14 mouse cellular contexts compared by ENCODE assay signal in genomic region chr19:46141091-46141490, GRCm38 (mm10). TPM values are rescaled to one million over a fixed set of nuclear protein-coding genes. Genes with fewer than 3 reads are reported as not detected.
DNase-seq lines count a peak whose midpoint lies in the region; ATAC-seq and TF ChIP-seq lines count a peak whose summit lies in the region.
"Had no signal": no experiment of that assay in that cellular context is flagged by ENCODE, and none has a peak within 500 bp of the region (broad histone marks: within the 10 kb centered on the region; RNA-seq: fewer than 3 reads in every experiment).

No protein-coding gene starts in this region.

- no peak overlapping the region for H3K4me2 ChIP-seq in intestine, embryonic 15.5 days (replicated peaks)
- H3K4me2 ChIP-seq in intestine, embryonic 16.5 days (ENCODE audit: low read depth, low read length) = no peak overlapping the region
- H3K4me2 ChIP-seq in stomach, embryonic 14.5 days (replicated peaks; ENCODE audit: low read depth, low read length) = no peak overlapping the region
- no peak overlapping the region for H3K4me2 ChIP-seq in stomach, postnatal 0 days (replicated peaks; ENCODE audit: low read depth)
- 0 out of 2 replicates have a peak overlapping the region, but pooled peaks have one; percentile 15 for H3K4me2 ChIP-seq in hindbrain, embryonic 12.5 days (replicated peaks)

- no peak overlapping the region for H3K9ac ChIP-seq in intestine, embryonic 15.5 days
- no peak overlapping the region for H3K9ac ChIP-seq in intestine, embryonic 16.5 days (ENCODE audit: low read depth, low read length)
- no peak overlapping the region for H3K9ac ChIP-seq in stomach, embryonic 14.5 days (replicated peaks; ENCODE audit: low read depth, low read length)
- H3K9ac ChIP-seq in stomach, postnatal 0 days (ENCODE audit: low read length) = no peak overlapping the region
- H3K9ac ChIP-seq in hindbrain, embryonic 12.5 days = no peak overlapping the region

- no peak for TF ChIP-seq CTCF in stomach, postnatal 0 days (IDR thresholded peaks at IDR 0.05; ENCODE audit: low read depth)

- no peak for DNase-seq in stomach, postnatal 0 days (ENCODE audit: low spot score)
- DNase-seq in layer of hippocampus, adult 8-10 months (ENCODE audit: low spot score in 2 of 2) = no peak
- DNase-seq in layer of hippocampus, postnatal 14 days (ENCODE audit: low spot score in 2 of 2) = no peak
- DNase-seq: cerebellum, adult 9-10 months; right cerebral cortex, postnatal 25 days; thymus, postnatal 4 days had no signal

- no peak overlapping the region for H3K27ac ChIP-seq in intestine, embryonic 15.5 days
- H3K27ac ChIP-seq in intestine, embryonic 16.5 days (ENCODE audit: low read length) = no peak overlapping the region
- no peak overlapping the region for H3K27ac ChIP-seq in stomach, embryonic 14.5 days (ENCODE audit: low read length)
- no peak overlapping the region for H3K27ac ChIP-seq in stomach, postnatal 0 days (replicated peaks)
- H3K27ac ChIP-seq in hindbrain, embryonic 12.5 days = no peak overlapping the region
- H3K27ac ChIP-seq: left cerebral cortex, adult 2 months had no signal

- no peak for TF ChIP-seq EP300 in stomach, postnatal 0 days (optimal IDR thresholded peaks at IDR 0.05)

- no peak overlapping the region for H3K4me3 ChIP-seq in intestine, embryonic 15.5 days (replicated peaks)
- no peak overlapping the region for H3K4me3 ChIP-seq in intestine, embryonic 16.5 days (ENCODE audit: low read length)
- H3K4me3 ChIP-seq in stomach, embryonic 14.5 days (ENCODE audit: low read depth, low read length) = no peak overlapping the region
- no peak overlapping the region for H3K4me3 ChIP-seq in stomach, postnatal 0 days (ENCODE audit: low read depth, low read length)
- H3K4me3 ChIP-seq in hindbrain, embryonic 12.5 days = no peak overlapping the region
- H3K4me3 ChIP-seq: left cerebral cortex, adult 2 months; megakaryocyte, embryonic 14.5 days had no signal

- H3K36me3 ChIP-seq in intestine, embryonic 15.5 days = no peaks in the 10 kb centered on the region
- H3K36me3 ChIP-seq in intestine, embryonic 16.5 days (ENCODE audit: control insufficient read depth, insufficient read depth, low read length) = no peaks in the 10 kb centered on the region
- H3K36me3 ChIP-seq in stomach, embryonic 14.5 days (ENCODE audit: control insufficient read depth, insufficient read depth, low read length) = no peaks in the 10 kb centered on the region
- no peaks in the 10 kb centered on the region for H3K36me3 ChIP-seq in stomach, postnatal 0 days (ENCODE audit: control insufficient read depth, insufficient read depth, low read length)
- no peaks in the 10 kb centered on the region for H3K36me3 ChIP-seq in hindbrain, embryonic 12.5 days
- H3K36me3 ChIP-seq: G1E had no signal

- WGBS in intestine, embryonic 15.5 days = 24% methylated on average over 6 of the region's 6 CpGs
- 23% methylated on average over 6 of the region's 6 CpGs for WGBS in intestine, embryonic 16.5 days
- 22% methylated on average over 6 of the region's 6 CpGs for WGBS in stomach, embryonic 14.5 days
- 36% methylated on average over 6 of the region's 6 CpGs for WGBS in stomach, postnatal 0 days
- 11% methylated on average over 6 of the region's 6 CpGs for WGBS in hindbrain, embryonic 12.5 days

- ATAC-seq in intestine, embryonic 15.5 days = 0 out of 2 replicates have a peak, but pooled peaks have one; percentile 23
- ATAC-seq in intestine, embryonic 16.5 days = no peak
- ATAC-seq in stomach, embryonic 14.5 days (ENCODE audit: insufficient number of reproducible peaks, insufficient read depth, low FRiP score, low read depth) = 0 out of 2 replicates have a peak, but pooled peaks have one; percentile 25
- ATAC-seq in stomach, postnatal 0 days (ENCODE audit: low FRiP score, low TSS enrichment) = no peak
- peak; percentile 52 for ATAC-seq in hindbrain, embryonic 12.5 days (ENCODE audit: low FRiP score)

- H3K27me3 ChIP-seq in intestine, embryonic 15.5 days (replicated peaks) = peaks cover 61% of the 10 kb centered on the region
- peaks cover 51% of the 10 kb centered on the region for H3K27me3 ChIP-seq in intestine, embryonic 16.5 days (replicated peaks; ENCODE audit: control insufficient read depth, insufficient read depth, low read length)
- peaks cover 32% of the 10 kb centered on the region for H3K27me3 ChIP-seq in stomach, embryonic 14.5 days (ENCODE audit: control insufficient read depth, insufficient read depth, low read length)
- peaks cover 7% of the 10 kb centered on the region; the same call in 1 of the 2 replicates for H3K27me3 ChIP-seq in stomach, postnatal 0 days (ENCODE audit: control insufficient read depth, insufficient read depth, low read length)
- peaks cover 87% of the 10 kb centered on the region for H3K27me3 ChIP-seq in hindbrain, embryonic 12.5 days

- no peaks in the 10 kb centered on the region for H3K9me3 ChIP-seq in intestine, embryonic 15.5 days
- no peaks in the 10 kb centered on the region for H3K9me3 ChIP-seq in intestine, embryonic 16.5 days (ENCODE audit: control insufficient read depth, low read length)
- no peaks in the 10 kb centered on the region for H3K9me3 ChIP-seq in stomach, embryonic 14.5 days (ENCODE audit: control insufficient read depth, low read depth, low read length)
- no peaks in the 10 kb centered on the region for H3K9me3 ChIP-seq in stomach, postnatal 0 days (ENCODE audit: control insufficient read depth, low read length)
- no peaks in the 10 kb centered on the region for H3K9me3 ChIP-seq in hindbrain, embryonic 12.5 days (replicated peaks)
- H3K9me3 ChIP-seq: megakaryocyte, embryonic 14.5 days had no signal

- H3K4me1 ChIP-seq in intestine, embryonic 15.5 days (replicated peaks) = peaks cover 12% of the 10 kb centered on the region
- peaks cover 10% of the 10 kb centered on the region for H3K4me1 ChIP-seq in intestine, embryonic 16.5 days (ENCODE audit: control insufficient read depth, insufficient read depth, low read length)
- H3K4me1 ChIP-seq in stomach, embryonic 14.5 days (ENCODE audit: control insufficient read depth, insufficient read depth, low read length) = peaks cover 14% of the 10 kb centered on the region; the same call in 1 of the 2 replicates
- peaks cover 8% of the 10 kb centered on the region for H3K4me1 ChIP-seq in stomach, postnatal 0 days (replicated peaks; ENCODE audit: control insufficient read depth, insufficient read depth)
- H3K4me1 ChIP-seq in hindbrain, embryonic 12.5 days = peaks cover 22% of the 10 kb centered on the region

RNA-seq across cellular contexts. Expression of gene Pitx3, which starts 7.0 kb away (rescaled TPM):
- polyA plus RNA-seq in intestine, embryonic 15.5 days (2015; fragmentation: Nextera tagmentation; extraction: Ambion mirVana) = not detected in 2 replicates
- not detected in 2 replicates for polyA plus RNA-seq in intestine, embryonic 16.5 days (2015; fragmentation: Nextera tagmentation; extraction: Ambion mirVana)
- polyA plus RNA-seq in stomach, embryonic 14.5 days (2014; fragmentation: Nextera tagmentation; extraction: Ambion mirVana) = not detected in 2 replicates
- 0.13 and 0.22 TPM in 2 replicates for polyA plus RNA-seq in stomach, postnatal 0 days (2015; fragmentation: Nextera tagmentation; extraction: Ambion mirVana)
- 0.90 and 3.5 TPM in 2 replicates for polyA plus RNA-seq in hindbrain, embryonic 12.5 days (2016; fragmentation: Nextera tagmentation; extraction: Ambion mirVana)
- total RNA-seq in layer of hippocampus, adult 8-10 months (2022) = not detected
- not detected for total RNA-seq in layer of hippocampus, postnatal 14 days (2021)
- total RNA-seq: adrenal gland, adult 18-20 months; G1E; left cerebral cortex, adult 2 months had no signal
- polyA plus RNA-seq: G1E had no signal

RNA-seq across cellular contexts. Expression of gene Elovl3, which starts 9.4 kb away (rescaled TPM):
- not detected in 2 replicates for polyA plus RNA-seq in intestine, embryonic 15.5 days (2015; fragmentation: Nextera tagmentation; extraction: Ambion mirVana)
- polyA plus RNA-seq in intestine, embryonic 16.5 days (2015; fragmentation: Nextera tagmentation; extraction: Ambion mirVana) = not detected in 2 replicates
- not detected in 2 replicates for polyA plus RNA-seq in stomach, embryonic 14.5 days (2014; fragmentation: Nextera tagmentation; extraction: Ambion mirVana)
- polyA plus RNA-seq in stomach, postnatal 0 days (2015; fragmentation: Nextera tagmentation; extraction: Ambion mirVana) = 0.05 TPM in 1 of 2 replicates, not detected in the other
- polyA plus RNA-seq in hindbrain, embryonic 12.5 days (2016; fragmentation: Nextera tagmentation; extraction: Ambion mirVana) = 0.23 TPM in 1 of 2 replicates, not detected in the other
- not detected for total RNA-seq in layer of hippocampus, adult 8-10 months (2022)
- not detected for total RNA-seq in layer of hippocampus, postnatal 14 days (2021)
- total RNA-seq: G1E; left cerebral cortex, adult 2 months had no signal
- polyA plus RNA-seq: G1E had no signal

RNA-seq across cellular contexts. Expression of gene Gbf1, which starts 11.2 kb away (rescaled TPM):
- polyA plus RNA-seq in intestine, embryonic 15.5 days (2015; fragmentation: Nextera tagmentation; extraction: Ambion mirVana) = 49.6 and 50.0 TPM in 2 replicates
- 33.6 and 36.6 TPM in 2 replicates for polyA plus RNA-seq in intestine, embryonic 16.5 days (2015; fragmentation: Nextera tagmentation; extraction: Ambion mirVana)
- 56.6 and 63.7 TPM in 2 replicates for polyA plus RNA-seq in stomach, embryonic 14.5 days (2014; fragmentation: Nextera tagmentation; extraction: Ambion mirVana)
- polyA plus RNA-seq in stomach, postnatal 0 days (2015; fragmentation: Nextera tagmentation; extraction: Ambion mirVana) = 21.2 and 29.0 TPM in 2 replicates
- 76.1 and 80.5 TPM in 2 replicates for polyA plus RNA-seq in hindbrain, embryonic 12.5 days (2016; fragmentation: Nextera tagmentation; extraction: Ambion mirVana)
- total RNA-seq in layer of hippocampus, adult 8-10 months (2022) = 100 to 1,000 TPM in 1 of 4 experiments, 10 to 100 TPM in 3; 82.5 to 103 (median 87.7) TPM
- total RNA-seq in layer of hippocampus, postnatal 14 days (2021) = 100 to 1,000 TPM in 1 of 2 experiments, 10 to 100 TPM in 1; 83.7 to 101 TPM

Comparison
In these comparisons a context has a peak if more than half of its experiments do, and no peak if none do; other contexts are left out.
1. ATAC-seq: peak in intestine, embryonic 15.5 days (single experiment), stomach, embryonic 14.5 days (single experiment) and hindbrain, embryonic 12.5 days (single experiment); none in intestine, embryonic 16.5 days (single experiment) and stomach, postnatal 0 days (single experiment).